Mouse (Mus musculus): ENCODE data around the gene Sacm1l. TPM values are rescaled to one million over a fixed set of nuclear protein-coding genes. Genes with fewer than 3 reads are reported as not detected.

The Sacm1l gene
- polyA plus RNA-seq, 1 experiment = 9.0 TPM

DNA sequence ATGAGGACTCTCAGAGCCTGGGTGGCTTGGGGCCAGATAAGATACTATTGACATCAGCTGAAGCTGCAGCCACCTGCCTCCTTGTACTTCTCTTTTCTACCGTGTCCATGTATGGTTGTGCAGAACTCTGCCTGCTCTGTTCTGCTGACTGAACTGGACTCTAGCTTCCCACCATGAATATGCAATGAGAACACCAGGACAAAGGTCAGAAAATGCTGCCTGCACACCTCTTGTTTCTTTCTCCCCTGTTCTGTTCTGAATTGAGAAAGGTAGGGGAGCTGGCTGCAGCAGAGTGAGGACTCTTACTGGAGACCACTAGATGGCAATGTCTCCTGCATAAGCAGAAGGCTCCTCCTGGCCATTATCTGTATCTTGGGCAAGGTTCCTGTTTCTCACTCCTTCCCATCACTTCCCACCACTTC lies 109.1 kb downstream of the Sacm1l start:
- TF ChIP-seq CTCF (IDR thresholded peaks at IDR 0.05; ENCODE audit: control insufficient read depth, insufficient read depth, low read length) (peak; percentile 51), POLR2A (IDR thresholded peaks at IDR 0.05; ENCODE audit: borderline replicate concordance, control insufficient read depth, low read depth, low read length) (no peak)
- WGBS = 16% methylated on average over 1 of the region's 1 CpGs
- H3K4me1 ChIP-seq (ENCODE audit: control insufficient read depth, insufficient read depth, low read length) = no peaks in the 10 kb centered on the region; the same call in 1 of the 2 replicates
- H3K27ac ChIP-seq (ENCODE audit: control insufficient read depth, insufficient read depth, low read depth, low read length, poor library complexity) = no peak overlapping the region
- H3K4me3 ChIP-seq (replicated peaks; ENCODE audit: control insufficient read depth, low read depth, low read length) = no peak overlapping the region

DNA sequence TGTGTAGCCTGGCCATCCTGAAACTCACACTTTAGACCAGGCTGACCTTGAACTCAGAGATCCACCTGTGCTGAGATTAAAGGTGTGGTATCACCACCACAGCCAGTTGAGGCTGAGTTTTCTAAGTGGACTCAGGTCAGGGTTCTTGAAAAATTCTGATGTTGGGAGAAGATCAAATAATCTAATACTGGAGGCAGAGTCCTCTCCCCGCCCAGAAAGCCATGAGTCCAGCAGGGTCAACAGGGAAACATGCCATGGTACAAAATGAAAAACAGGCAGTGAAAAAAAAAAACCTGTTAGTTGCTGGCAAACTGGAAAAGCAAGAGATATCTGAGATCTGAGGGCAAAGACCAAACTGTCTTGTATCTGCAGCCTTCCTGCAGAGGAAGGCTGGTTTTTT lies 110.5 kb downstream of the Sacm1l start:
- Histone ChIP-seq H3K4me1 (ENCODE audit: control insufficient read depth, insufficient read depth, low read length) (no peaks in the 10 kb centered on the region; the same call in 1 of the 2 replicates), H3K27ac (ENCODE audit: control insufficient read depth, insufficient read depth, low read depth, low read length, poor library complexity) (no peak overlapping the region), H3K4me3 (replicated peaks; ENCODE audit: control insufficient read depth, low read depth, low read length) (no peak overlapping the region)
- 74% methylated on average over 1 of the region's 1 CpGs for WGBS
- no peak for TF ChIP-seq CTCF (IDR thresholded peaks at IDR 0.05; ENCODE audit: control insufficient read depth, insufficient read depth, low read length)
- no peak for TF ChIP-seq POLR2A (IDR thresholded peaks at IDR 0.05; ENCODE audit: borderline replicate concordance, control insufficient read depth, low read depth, low read length)

Other genes with a start within 250 kb of the Sacm1l start
- 22,640 and 27,480 TPM in 2 replicates for gene Lars2, start 162.8 kb upstream of the Sacm1l start, polyA plus RNA-seq (2011; ENCODE audit: insufficient read depth, insufficient read length, low replicate concordance, missing spikeins)
- 16.0 and 19.0 TPM in 2 replicates for gene Limd1, start 51.1 kb upstream of the Sacm1l start, polyA plus RNA-seq (2011; ENCODE audit: insufficient read depth, insufficient read length, low replicate concordance, missing spikeins)
- gene Slc6a20b, start 102.8 kb downstream of the Sacm1l start, polyA plus RNA-seq (2011; ENCODE audit: insufficient read depth, insufficient read length, low replicate concordance, missing spikeins) = 3.1 and 7.7 TPM in 2 replicates
- 0.25 and 0.97 TPM in 2 replicates for gene Ccr9, start 148.7 kb downstream of the Sacm1l start, polyA plus RNA-seq (2011; ENCODE audit: insufficient read depth, insufficient read length, low replicate concordance, missing spikeins)
- 20.2 and 22.0 TPM in 2 replicates for gene Slc6a20a, start 149.1 kb downstream of the Sacm1l start, polyA plus RNA-seq (2011; ENCODE audit: insufficient read depth, insufficient read length, low replicate concordance, missing spikeins)
- 5.9 and 10.7 TPM in 2 replicates for gene Lztfl1, start 187.9 kb downstream of the Sacm1l start, polyA plus RNA-seq (2011; ENCODE audit: insufficient read depth, insufficient read length, low replicate concordance, missing spikeins)